8 mouse cellular contexts compared by ENCODE assay signal in genomic region chr2:26445666-26446445, GRCm38 (mm10). TPM values are rescaled to one million over a fixed set of nuclear protein-coding genes. Genes with fewer than 3 reads are reported as not detected.
DNase-seq lines count a peak whose midpoint lies in the region; ATAC-seq and TF ChIP-seq lines count a peak whose summit lies in the region.

No protein-coding gene starts in this region.

- peak; percentile 74 for ATAC-seq in erythroid progenitor cell, adult 5-6 weeks (replicated peaks; ENCODE audit: low FRiP score, poor library complexity, severe bottlenecking)
- peak; percentile 86 for ATAC-seq in heart, embryonic 15.5 days (replicated peaks; ENCODE audit: insufficient number of reproducible peaks, insufficient read depth, low FRiP score, low read depth)
- peak; percentile 83 for ATAC-seq in liver, embryonic 14.5 days (ENCODE audit: insufficient read depth)
- peak; percentile 93 for ATAC-seq in neural tube, embryonic 13.5 days (ENCODE audit: low read depth)

- peak overlapping the region; percentile 76 for H3K9ac ChIP-seq in heart, embryonic 15.5 days
- peak overlapping the region; percentile 59 for H3K9ac ChIP-seq in liver, embryonic 14.5 days (replicated peaks)
- H3K9ac ChIP-seq in neural tube, embryonic 13.5 days: peak overlapping the region; percentile 71

- H3K9me3 ChIP-seq in heart, embryonic 15.5 days (replicated peaks): no peaks in the 10 kb centered on the region
- no peaks in the 10 kb centered on the region for H3K9me3 ChIP-seq in liver, embryonic 14.5 days (ENCODE audit: control insufficient read depth, low read length)
- no peaks in the 10 kb centered on the region for H3K9me3 ChIP-seq in neural tube, embryonic 13.5 days

- no peak for TF ChIP-seq EP300 in liver, embryonic 14.5 days (IDR thresholded peaks at IDR 0.05; ENCODE audit: low read depth)

- peak overlapping the region; percentile 98 for H3K27ac ChIP-seq in heart, embryonic 15.5 days
- H3K27ac ChIP-seq in liver, embryonic 14.5 days: peak overlapping the region; percentile 70
- peak overlapping the region; percentile 87 for H3K27ac ChIP-seq in neural tube, embryonic 13.5 days (replicated peaks)

- DNase-seq in CD4-positive helper T cell, adult 2 months (ENCODE audit: low read depth, low spot score): peak; percentile 96
- peak; percentile 92 for DNase-seq in adrenal gland, adult 8-10 months
- DNase-seq in kidney, postnatal 4 days: peak; percentile 93 to 97
- peak; percentile 71 to 82 (median 77) for DNase-seq in liver, embryonic 14.5 days (ENCODE audit: low read depth in 3 of 3, low spot score in 3 of 3)
- peak; percentile 92 for DNase-seq in thymus, postnatal 14 days

- under 1% methylated on average over 44 of the region's 44 CpGs for WGBS in heart, embryonic 15.5 days
- under 1% methylated on average over 44 of the region's 44 CpGs for WGBS in liver, embryonic 14.5 days (ENCODE audit: insufficient replicate concordance)
- WGBS in neural tube, embryonic 13.5 days: under 1% methylated on average over 44 of the region's 44 CpGs

- H3K4me3 ChIP-seq in heart, embryonic 15.5 days: peak overlapping the region; percentile 85
- peak overlapping the region; percentile 79 to 96 for H3K4me3 ChIP-seq in liver, embryonic 14.5 days (ENCODE audit: insufficient read depth in 1 of 2, low read depth in 2 of 2, low read length in 2 of 2)
- peak overlapping the region; percentile 89 for H3K4me3 ChIP-seq in neural tube, embryonic 13.5 days

- H3K36me3 ChIP-seq in heart, embryonic 15.5 days: peaks cover 10% of the 10 kb centered on the region
- peaks cover 3% of the 10 kb centered on the region for H3K36me3 ChIP-seq in liver, embryonic 14.5 days (replicated peaks; ENCODE audit: control insufficient read depth, insufficient read depth, low read depth)
- peaks cover 10% of the 10 kb centered on the region for H3K36me3 ChIP-seq in neural tube, embryonic 13.5 days

- no peaks in the 10 kb centered on the region for H3K27me3 ChIP-seq in heart, embryonic 15.5 days
- no peaks in the 10 kb centered on the region for H3K27me3 ChIP-seq in liver, embryonic 14.5 days (ENCODE audit: control insufficient read depth, insufficient read depth, low read length)
- no peaks in the 10 kb centered on the region for H3K27me3 ChIP-seq in neural tube, embryonic 13.5 days

- peak; percentile 48 for TF ChIP-seq CTCF in liver, embryonic 14.5 days (IDR thresholded peaks at IDR 0.05; ENCODE audit: low read depth)

- H3K4me2 ChIP-seq in heart, embryonic 15.5 days: peak overlapping the region; percentile 77
- H3K4me2 ChIP-seq in liver, embryonic 14.5 days (ENCODE audit: low read depth): peak overlapping the region; percentile 85
- H3K4me2 ChIP-seq in neural tube, embryonic 13.5 days: peak overlapping the region; percentile 81

- H3K4me1 ChIP-seq in heart, embryonic 15.5 days (replicated peaks): peaks cover 51% of the 10 kb centered on the region
- H3K4me1 ChIP-seq in liver, embryonic 14.5 days (replicated peaks; ENCODE audit: control insufficient read depth in 2 of 2, insufficient read depth in 2 of 2, low read length in 1 of 2): peaks cover 15 to 16% of the 10 kb centered on the region in 2 experiments
- H3K4me1 ChIP-seq in neural tube, embryonic 13.5 days (replicated peaks): peaks cover 60% of the 10 kb centered on the region

RNA-seq across cellular contexts. Expression of gene Sec16a, which starts 0.8 kb away (rescaled TPM):
- total RNA-seq in adrenal gland, adult 8-10 months (2022): 10 to 100 TPM; 62.3 to 73.6 (median 67.1) TPM
- total RNA-seq in erythroid progenitor cell, adult 5-6 weeks (2015; ENCODE audit: low replicate concordance): 13.0 TPM in 2 replicates
- total RNA-seq in erythroid progenitor cell, adult 5-6 weeks (2017; ENCODE audit: low replicate concordance): 7.3 and 15.7 TPM in 2 replicates
- 10.5 and 14.5 TPM in 2 replicates for polyA plus RNA-seq in heart, embryonic 15.5 days (2015; fragmentation: Nextera tagmentation; extraction: Ambion mirVana)
- polyA plus RNA-seq in liver, embryonic 14.5 days (2012; rRNA removed): 9.4 and 10.5 TPM in 2 replicates
- polyA plus RNA-seq in liver, embryonic 14.5 days (2014; fragmentation: Nextera tagmentation; extraction: Ambion mirVana): 9.3 and 10.7 TPM in 2 replicates
- polyA plus RNA-seq in neural tube, embryonic 13.5 days (2015; fragmentation: Nextera tagmentation; extraction: Ambion mirVana): 18.4 and 20.7 TPM in 2 replicates

RNA-seq across cellular contexts. Expression of gene Inpp5e, which starts 36.9 kb away (rescaled TPM):
- 10 to 100 TPM; 20.8 to 35.3 (median 24.1) TPM for total RNA-seq in adrenal gland, adult 8-10 months (2022)
- total RNA-seq in erythroid progenitor cell, adult 5-6 weeks (2015; ENCODE audit: low replicate concordance): 13.7 and 22.2 TPM in 2 replicates
- 12.3 and 26.5 TPM in 2 replicates for total RNA-seq in erythroid progenitor cell, adult 5-6 weeks (2017; ENCODE audit: low replicate concordance)
- 14.3 and 16.7 TPM in 2 replicates for polyA plus RNA-seq in heart, embryonic 15.5 days (2015; fragmentation: Nextera tagmentation; extraction: Ambion mirVana)
- 6.9 and 9.1 TPM in 2 replicates for polyA plus RNA-seq in liver, embryonic 14.5 days (2012; rRNA removed)
- 4.1 and 5.4 TPM in 2 replicates for polyA plus RNA-seq in liver, embryonic 14.5 days (2014; fragmentation: Nextera tagmentation; extraction: Ambion mirVana)
- polyA plus RNA-seq in neural tube, embryonic 13.5 days (2015; fragmentation: Nextera tagmentation; extraction: Ambion mirVana): 24.6 and 25.5 TPM in 2 replicates

RNA-seq across cellular contexts. Expression of gene Pmpca, which starts 56.7 kb away (rescaled TPM):
- 100 to 1,000 TPM; 138 to 155 (median 142) TPM for total RNA-seq in adrenal gland, adult 8-10 months (2022)
- 18.9 and 35.7 TPM in 2 replicates for total RNA-seq in erythroid progenitor cell, adult 5-6 weeks (2015; ENCODE audit: low replicate concordance)
- total RNA-seq in erythroid progenitor cell, adult 5-6 weeks (2017; ENCODE audit: low replicate concordance): 28.9 and 34.4 TPM in 2 replicates
- polyA plus RNA-seq in heart, embryonic 15.5 days (2015; fragmentation: Nextera tagmentation; extraction: Ambion mirVana): 103 and 111 TPM in 2 replicates
- polyA plus RNA-seq in liver, embryonic 14.5 days (2012; rRNA removed): 32.5 and 41.8 TPM in 2 replicates
- 45.5 and 50.1 TPM in 2 replicates for polyA plus RNA-seq in liver, embryonic 14.5 days (2014; fragmentation: Nextera tagmentation; extraction: Ambion mirVana)
- polyA plus RNA-seq in neural tube, embryonic 13.5 days (2015; fragmentation: Nextera tagmentation; extraction: Ambion mirVana): 96.5 and 97.6 TPM in 2 replicates

RNA-seq across cellular contexts. Expression of gene Entr1, which starts 56.7 kb away (rescaled TPM):
- 100 to 1,000 TPM in 3 of 4 experiments, 10 to 100 TPM in 1; 97.8 to 120 (median 110) TPM for total RNA-seq in adrenal gland, adult 8-10 months (2022)
- 35.7 and 40.7 TPM in 2 replicates for total RNA-seq in erythroid progenitor cell, adult 5-6 weeks (2015; ENCODE audit: low replicate concordance)
- total RNA-seq in erythroid progenitor cell, adult 5-6 weeks (2017; ENCODE audit: low replicate concordance): 43.7 and 51.0 TPM in 2 replicates
- polyA plus RNA-seq in heart, embryonic 15.5 days (2015; fragmentation: Nextera tagmentation; extraction: Ambion mirVana): 72.3 and 82.9 TPM in 2 replicates
- polyA plus RNA-seq in liver, embryonic 14.5 days (2012; rRNA removed): 26.3 and 35.3 TPM in 2 replicates
- polyA plus RNA-seq in liver, embryonic 14.5 days (2014; fragmentation: Nextera tagmentation; extraction: Ambion mirVana): 36.0 and 41.6 TPM in 2 replicates
- 158 and 164 TPM in 2 replicates for polyA plus RNA-seq in neural tube, embryonic 13.5 days (2015; fragmentation: Nextera tagmentation; extraction: Ambion mirVana)

Comparison
In these comparisons a context has a peak if more than half of its experiments do, and no peak if none do; other contexts are left out.
1. Peak in every context shown above with its lines: DNase-seq, ATAC-seq, H3K4me3 ChIP-seq and H3K27ac ChIP-seq.